Mouse (Mus musculus) intestine, embryonic 14.5 days (tissue): ENCODE measurements around the gene Phox2a. TPM values are rescaled to one million over a fixed set of nuclear protein-coding genes. Genes with fewer than 3 reads are reported as not detected.
A peak's percentile ranks its signal among the peaks of the same experiment; 100 is the strongest.

ENCODE experiments used
- ATAC-seq: fragments of 200-750 bp; cut with Nextera tagmentation; replicated peaks from 2 replicates; pipeline ENCODE4 v1.8.0; 2017; ENCODE audit warnings: low read depth, moderate number of reproducible peaks, moderate TSS enrichment, moderate library complexity; ENCODE audit not compliant: low FRiP score, low TSS enrichment
- DNase-seq: peaks from one replicate; pipeline ENCODE4 v3.0.0-alpha.2; 2018; ENCODE audit warnings: low spot score
- H3K27ac ChIP-seq: fragments of 300-500 bp; sonication (generic); 2 replicates; pipeline ENCODE4 v1.5.1; 2014; ENCODE audit warnings: low read depth, mild to moderate bottlenecking, control low read depth
- H3K27me3 ChIP-seq: fragments of 300-500 bp; sonication (generic); replicated peaks from 2 replicates; pipeline ENCODE4 v1.6.1; 2014; ENCODE audit warnings: low read length, control low read depth; ENCODE audit not compliant: control insufficient read depth, insufficient read depth
- H3K36me3 ChIP-seq: fragments of 300-500 bp; sonication (generic); 2 replicates; pipeline ENCODE4 v1.6.1; 2014; ENCODE audit warnings: low read length, control low read depth; ENCODE audit not compliant: control insufficient read depth, insufficient read depth
- H3K4me1 ChIP-seq: fragments of 300-500 bp; sonication (generic); replicated peaks from 2 replicates; pipeline ENCODE4 v1.6.1; 2014; ENCODE audit warnings: low read length, control low read depth, mixed read lengths; ENCODE audit not compliant: control insufficient read depth, insufficient read depth
- H3K4me2 ChIP-seq: fragments of 300-500 bp; sonication (generic); 2 replicates; pipeline ENCODE4 v1.6.1; 2014; ENCODE audit warnings: low read length
- H3K4me3 ChIP-seq: fragments of 300-500 bp; sonication (generic); 2 replicates; pipeline ENCODE4 v1.5.1; 2014; ENCODE audit warnings: low read depth, low read length, control low read depth, mixed read lengths
- H3K9ac ChIP-seq: fragments of 300-500 bp; sonication (generic); 2 replicates; pipeline ENCODE4 v1.6.1; 2014; ENCODE audit warnings: mild to moderate bottlenecking, low read length
- H3K9me3 ChIP-seq: fragments of 300-500 bp; sonication (generic); 2 replicates; pipeline ENCODE4 v1.6.1; 2016; ENCODE audit warnings: low read length, control low read depth; ENCODE audit not compliant: control insufficient read depth
- WGBS: fragments of 180-500 bp; shearing (Covaris S2); extraction: QIAGEN DNeasy Blood & Tissue Kit; methylation state at CpG from one replicate; pipeline ENCODE4 v1.1.7; 2014; 5-methylcytosine and 5-hydroxymethylcytosine counted together
- polyA plus RNA-seq: library from polyadenylated mRNA; unstranded; fragments of >200 nt; fragmentation: Nextera tagmentation; extraction: Ambion mirVana; gene quantifications from 2 replicates; pipeline ENCODE4 v1.2.1, GENCODE M21; 2014

Gene Phox2a
- polyA plus RNA-seq, 1 experiment from 2014 or later: 7.5 TPM

DNA sequence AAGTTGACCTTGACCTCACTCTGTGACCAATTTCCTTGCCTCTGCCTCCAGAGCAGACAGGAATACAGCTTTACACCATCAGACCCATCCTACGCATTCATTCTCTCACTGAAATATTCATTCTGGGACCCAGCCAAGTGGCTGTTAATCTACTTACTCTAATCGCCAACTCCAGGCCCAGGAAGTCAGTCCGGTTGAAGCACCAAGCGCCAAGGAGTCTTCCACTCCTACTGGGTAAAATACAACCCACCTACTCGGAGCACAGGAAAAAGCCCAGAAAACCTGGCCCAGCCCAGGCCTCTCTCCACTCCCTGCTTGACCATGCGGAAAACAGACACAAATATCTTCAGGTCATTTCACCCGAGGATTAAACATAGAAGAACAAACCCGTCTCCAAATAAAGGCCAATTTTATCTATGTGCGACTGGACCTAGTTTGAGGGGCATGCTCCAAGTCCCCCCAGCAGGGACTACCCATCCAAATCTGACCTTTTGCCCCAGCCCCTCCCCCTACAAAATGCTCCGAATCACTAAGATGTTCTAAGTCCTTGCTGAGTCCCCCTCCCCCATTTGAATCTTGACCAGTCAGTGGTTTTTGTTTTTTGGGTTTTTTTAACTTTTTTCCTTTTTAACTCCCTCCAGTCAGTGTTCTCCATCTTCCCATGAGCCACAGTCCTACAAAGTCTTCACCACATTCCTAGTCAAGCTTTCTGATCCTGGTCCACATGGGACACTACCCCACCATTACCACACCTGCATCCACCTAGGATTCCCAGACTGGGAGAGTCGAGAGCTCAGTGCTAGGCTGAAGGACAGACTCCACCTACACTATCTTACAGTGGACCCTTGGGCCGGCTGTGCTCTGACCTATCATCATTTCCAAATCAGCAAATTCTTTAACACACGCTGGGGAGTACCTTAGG is 50.4 kb downstream of the Phox2a start:
- Histone ChIP-seq H3K4me3 (0 out of 2 replicates have a peak overlapping the region, but pooled peaks have one; percentile 28), H3K4me2 (peak overlapping the region; percentile 42), H3K27me3 (no peaks in the 10 kb centered on the region), H3K36me3 (no peaks in the 10 kb centered on the region), H3K4me1 (no peaks in the 10 kb centered on the region), H3K27ac (no peak overlapping the region), H3K9ac (no peak overlapping the region), H3K9me3 (no peaks in the 10 kb centered on the region)
- ATAC-seq (no peak), DNase-seq (no peak)
- WGBS: 65% methylated on average over 13 of the region's 13 CpGs

- H3K4me1 ChIP-seq: no peaks in the 10 kb centered on the region
- peak overlapping the region; percentile 28; the same call in 1 of the 2 replicates for H3K4me3 ChIP-seq
- ATAC-seq (no peak), DNase-seq (no peak)
- no peak overlapping the region for H3K9ac ChIP-seq
- no peak overlapping the region for H3K27ac ChIP-seq
- H3K9me3 ChIP-seq: no peaks in the 10 kb centered on the region
- H3K36me3 ChIP-seq: no peaks in the 10 kb centered on the region
- WGBS: 63% methylated on average over 7 of the region's 7 CpGs
- peak overlapping the region; percentile 42 for H3K4me2 ChIP-seq
- no peaks in the 10 kb centered on the region for H3K27me3 ChIP-seq
Measured at GRCm38 (mm10) chr7:101869163-101869500, 51.0 kb downstream of the Phox2a start.

GRCm38 (mm10) chr7:101870629-101871028 is 52.5 kb downstream of the Phox2a start, which contains the start of gene Folr1:
Gene Folr1, minus strand, starts transcription at chr7:101870788.
- H3K9me3 ChIP-seq: no peaks in the 10 kb centered on the region
- H3K36me3 ChIP-seq: no peaks in the 10 kb centered on the region
- peak within 1 kb of the TSS; percentile 67 for H3K27ac ChIP-seq
- H3K4me1 ChIP-seq: no peaks in the 10 kb centered on the region
- 42% methylated on average over 2 of the region's 2 CpGs for WGBS
- no peaks in the 10 kb centered on the region for H3K27me3 ChIP-seq
- H3K9ac ChIP-seq: peak within 1 kb of the TSS; percentile 22; the same call in 1 of the 2 replicates
- H3K4me2 ChIP-seq: peak within 1 kb of the TSS; percentile 42
- peak; percentile 83 for ATAC-seq
- peak within 1 kb of the TSS; percentile 28 for H3K4me3 ChIP-seq
- peak; percentile 59 for DNase-seq

- peak overlapping the region; percentile 5; the same call in 1 of the 2 replicates for H3K4me2 ChIP-seq
- peak overlapping the region; percentile 67 for H3K27ac ChIP-seq
- peak; percentile 2; the same call in 1 of the 2 replicates for ATAC-seq
Measured at GRCm38 (mm10) chr7:101871296-101871695, 53.2 kb downstream of the Phox2a start.

More at GRCm38 (mm10) chr7:101871296-101871695, 53.2 kb downstream of the Phox2a start:
- WGBS: 72% methylated on average over 3 of the region's 3 CpGs
- DNase-seq: no peak
- no peak overlapping the region for H3K9ac ChIP-seq
- no peaks in the 10 kb centered on the region for H3K4me1 ChIP-seq
- H3K27me3 ChIP-seq: no peaks in the 10 kb centered on the region
- no peaks in the 10 kb centered on the region for H3K9me3 ChIP-seq
- no peak overlapping the region for H3K4me3 ChIP-seq
- no peaks in the 10 kb centered on the region for H3K36me3 ChIP-seq

Other genes starting within 250 kb of the Phox2a start
- gene Art2b, start 232.7 kb upstream of the Phox2a start, polyA plus RNA-seq: 0.07 and 0.08 TPM in 2 replicates
- gene Clpb, start 154.7 kb upstream of the Phox2a start, polyA plus RNA-seq: 50.8 and 51.1 TPM in 2 replicates
- gene Inppl1, start 19.9 kb downstream of the Phox2a start, polyA plus RNA-seq: 24.8 and 27.2 TPM in 2 replicates
- gene Folr2, start 38.9 kb downstream of the Phox2a start, polyA plus RNA-seq: 2.1 and 2.5 TPM in 2 replicates
- 71.3 and 76.3 TPM in 2 replicates for gene Anapc15, start 45.4 kb downstream of the Phox2a start, polyA plus RNA-seq
- gene Folr1, start 52.5 kb downstream of the Phox2a start, polyA plus RNA-seq: 76.1 and 79.2 TPM in 2 replicates
- gene Lamtor1, start 87.6 kb downstream of the Phox2a start, polyA plus RNA-seq: 153 and 167 TPM in 2 replicates
- gene Tomt, start 88.0 kb downstream of the Phox2a start, polyA plus RNA-seq: 0.44 and 0.97 TPM in 2 replicates
- gene Lrrc51, start 115.6 kb downstream of the Phox2a start, polyA plus RNA-seq: 6.8 and 10.1 TPM in 2 replicates
- gene Numa1, start 115.8 kb downstream of the Phox2a start, polyA plus RNA-seq: 99.6 and 101 TPM in 2 replicates
- gene Il18bp, start 200.4 kb downstream of the Phox2a start, polyA plus RNA-seq: 2.7 and 2.8 TPM in 2 replicates
- 29.3 and 31.7 TPM in 2 replicates for gene Rnf121, start 247.2 kb downstream of the Phox2a start, polyA plus RNA-seq
- gene Xndc1, start 247.2 kb downstream of the Phox2a start, polyA plus RNA-seq: 22.7 and 25.8 TPM in 2 replicates
- gene Xntrpc, start 247.4 kb downstream of the Phox2a start, polyA plus RNA-seq: 1.1 and 1.5 TPM in 2 replicates